In genomic region chr10:81342686-81343505, GRCm38 (mm10) we compare ENCODE assay signal across 7 mouse cellular contexts. TPM values are rescaled to one million over a fixed set of nuclear protein-coding genes. Genes with fewer than 3 reads are reported as not detected.
DNase-seq lines count a peak whose midpoint lies in the region; ATAC-seq lines count a peak whose summit lies in the region.

Gene Gipc3 (minus strand): TSS chr10:81343266.

- no peaks in the 10 kb centered on the region for H3K9me3 ChIP-seq in forebrain, embryonic 12.5 days
- H3K9me3 ChIP-seq in intestine, embryonic 16.5 days (ENCODE audit: control insufficient read depth, low read length) = no peaks in the 10 kb centered on the region
- no peaks in the 10 kb centered on the region for H3K9me3 ChIP-seq in neural tube, embryonic 13.5 days

- ATAC-seq in forebrain, embryonic 12.5 days (ENCODE audit: low FRiP score) = no peak
- ATAC-seq in intestine, embryonic 16.5 days = no peak
- no peak for ATAC-seq in neural tube, embryonic 13.5 days (ENCODE audit: low read depth)

- WGBS in forebrain, embryonic 12.5 days = 5% methylated on average over 64 of the region's 67 CpGs
- WGBS in intestine, embryonic 16.5 days = 3% methylated on average over 64 of the region's 67 CpGs
- WGBS in neural tube, embryonic 13.5 days = 5% methylated on average over 66 of the region's 67 CpGs

- DNase-seq in spleen, postnatal 36 days (ENCODE audit: low spot score in 2 of 2) = peak; percentile 53 to 64
- DNase-seq in spleen, adult 12 weeks (ENCODE audit: low spot score) = no peak
- DNase-seq in left cerebral cortex, postnatal 4 days = no peak
- DNase-seq in testis, postnatal 14 days (ENCODE audit: low spot score) = no peak

- H3K9ac ChIP-seq in forebrain, embryonic 12.5 days = peak within 1 kb of the TSS; percentile 54
- H3K9ac ChIP-seq in intestine, embryonic 16.5 days (ENCODE audit: low read depth, low read length) = peak within 1 kb of the TSS; percentile 76
- H3K9ac ChIP-seq in neural tube, embryonic 13.5 days = peak within 1 kb of the TSS; percentile 65

- H3K4me1 ChIP-seq in forebrain, embryonic 12.5 days = peaks cover 26% of the 10 kb centered on the region
- peaks cover 32% of the 10 kb centered on the region for H3K4me1 ChIP-seq in intestine, embryonic 16.5 days (ENCODE audit: control insufficient read depth, insufficient read depth, low read length)
- H3K4me1 ChIP-seq in neural tube, embryonic 13.5 days (replicated peaks) = peaks cover 19% of the 10 kb centered on the region

- H3K4me3 ChIP-seq in forebrain, embryonic 12.5 days (replicated peaks) = peak within 1 kb of the TSS; percentile 43
- H3K4me3 ChIP-seq in intestine, embryonic 16.5 days (ENCODE audit: low read length) = peak within 1 kb of the TSS; percentile 60
- H3K4me3 ChIP-seq in neural tube, embryonic 13.5 days = peak within 1 kb of the TSS; percentile 43

- H3K4me2 ChIP-seq in forebrain, embryonic 12.5 days = peak within 1 kb of the TSS; percentile 65
- peak within 1 kb of the TSS; percentile 96 for H3K4me2 ChIP-seq in intestine, embryonic 16.5 days (ENCODE audit: low read depth, low read length)
- peak within 1 kb of the TSS; percentile 68 for H3K4me2 ChIP-seq in neural tube, embryonic 13.5 days

- H3K27ac ChIP-seq in forebrain, embryonic 12.5 days = no peak within 1 kb of the TSS
- H3K27ac ChIP-seq in intestine, embryonic 16.5 days (ENCODE audit: low read length) = no peak within 1 kb of the TSS
- H3K27ac ChIP-seq in neural tube, embryonic 13.5 days (replicated peaks) = no peak within 1 kb of the TSS

- intact Hi-C loops in left cerebral cortex, postnatal 4 days (cut with DNase I) = loop anchor here (10.0 kb wide), 1 partner anchor 148 kb away; no protein-coding TSS in a partner anchor

- H3K27me3 ChIP-seq in forebrain, embryonic 12.5 days = peaks cover 84% of the 10 kb centered on the region
- peaks cover 13% of the 10 kb centered on the region; the same call in 1 of the 2 replicates for H3K27me3 ChIP-seq in intestine, embryonic 16.5 days (replicated peaks; ENCODE audit: control insufficient read depth, insufficient read depth, low read length)
- peaks cover 83% of the 10 kb centered on the region for H3K27me3 ChIP-seq in neural tube, embryonic 13.5 days

- peaks cover 18% of the 10 kb centered on the region for H3K36me3 ChIP-seq in forebrain, embryonic 12.5 days (replicated peaks)
- H3K36me3 ChIP-seq in intestine, embryonic 16.5 days (ENCODE audit: control insufficient read depth, insufficient read depth, low read length) = no peaks in the 10 kb centered on the region
- H3K36me3 ChIP-seq in neural tube, embryonic 13.5 days = no peaks in the 10 kb centered on the region

RNA-seq across cellular contexts. Expression of gene Gipc3, which starts in this region (rescaled TPM):
- 0.08 TPM in 1 of 2 replicates, not detected in the other for polyA plus RNA-seq in forebrain, embryonic 12.5 days (2016; fragmentation: Nextera tagmentation; extraction: Ambion mirVana)
- polyA plus RNA-seq in intestine, embryonic 16.5 days (2015; fragmentation: Nextera tagmentation; extraction: Ambion mirVana) = 0.06 and 0.12 TPM in 2 replicates
- polyA plus RNA-seq in neural tube, embryonic 13.5 days (2015; fragmentation: Nextera tagmentation; extraction: Ambion mirVana) = not detected in 2 replicates
- under 1 TPM; 0.12 to 0.28 TPM for total RNA-seq in left cerebral cortex, postnatal 4 days (2021)

Comparison
In these comparisons a context has a peak if more than half of its experiments do, and no peak if none do; other contexts are left out.
1. DNase-seq: peak in spleen, postnatal 36 days (2 of 2); none in spleen, adult 12 weeks (single experiment), left cerebral cortex, postnatal 4 days (single experiment) and testis, postnatal 14 days (single experiment).
2. Peak in every context shown above with its lines, with median percentiles within 50 percentile points of each other: H3K4me2 ChIP-seq, H3K4me3 ChIP-seq and H3K9ac ChIP-seq.